Mouse (Mus musculus): ENCODE results near the gene Lce1h. TPM values are rescaled to one million over a fixed set of nuclear protein-coding genes. Genes with fewer than 3 reads are reported as not detected.

Gene Lce1h
- total RNA-seq (2021), result not detected

DNA sequence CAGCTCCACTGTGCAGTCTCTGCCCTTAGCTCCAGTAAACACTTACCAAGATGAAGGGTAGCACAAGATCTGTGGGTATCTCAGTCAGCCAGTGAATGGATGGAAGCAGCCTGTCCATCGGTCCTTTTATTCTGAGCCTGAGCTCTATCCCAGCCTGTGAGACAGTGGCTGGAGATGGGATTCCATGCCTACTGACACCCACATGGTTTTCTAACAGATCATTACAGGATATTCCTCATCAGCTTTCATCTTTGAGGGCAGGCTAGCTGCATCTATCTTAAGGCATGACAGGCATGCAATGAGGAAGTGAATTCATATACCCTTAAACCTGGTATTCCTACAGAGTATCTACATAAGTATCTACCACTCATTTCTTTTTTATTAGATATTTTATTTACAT is at the start of gene Lce1h:
Gene Lce1h, minus strand, starts transcription at position 101 of the 400 bp plus-strand sequence.
- no peak for DNase-seq
- intact Hi-C loops (cut with DNase I), result no loop called here

DNA sequence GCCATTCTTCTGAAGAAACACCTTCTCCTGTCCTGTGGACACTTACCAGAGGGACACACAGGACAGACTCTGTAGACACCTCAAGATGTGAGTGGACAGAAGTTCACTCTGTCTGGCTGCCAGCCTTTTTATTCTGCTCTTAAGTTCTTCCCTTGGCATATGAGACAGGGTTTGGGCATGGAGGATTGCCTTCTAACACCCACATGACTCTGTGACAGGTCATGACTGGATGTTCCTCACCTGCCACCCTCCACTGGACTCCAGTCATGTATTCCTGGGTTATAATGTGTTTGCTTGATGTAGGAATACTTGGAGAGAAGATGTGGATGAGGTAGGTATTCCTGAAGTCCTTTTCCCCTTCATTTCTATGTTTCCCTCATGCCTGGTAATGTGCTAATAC is 42.9 kb upstream of the Lce1h start, which contains the start of gene Lce1k:
Gene Lce1k, minus strand, starts transcription at position 101 of the 400 bp plus-strand sequence.
- intact Hi-C loops (cut with DNase I), result no loop called here
- no peak for DNase-seq

DNA sequence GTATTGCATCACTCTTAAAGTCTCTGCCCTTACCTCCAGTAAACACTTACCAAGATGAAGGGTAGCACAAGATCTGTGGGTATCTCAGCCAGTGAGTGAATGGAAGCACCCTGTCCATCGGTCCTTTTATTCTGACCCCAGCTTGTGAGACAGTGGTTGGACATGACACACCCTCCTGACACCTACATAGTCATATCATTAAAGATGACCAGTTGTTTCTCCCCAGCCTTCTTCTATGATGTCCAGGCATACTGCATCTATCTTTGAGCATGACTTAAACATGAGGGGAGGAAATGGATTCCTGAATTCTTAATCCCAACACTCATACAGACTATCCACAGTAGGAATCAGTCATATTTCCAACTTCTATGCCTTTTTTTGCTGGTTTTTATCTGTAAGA is 25.5 kb upstream of the Lce1h start, which contains the start of gene Lce1j:
Gene Lce1j, minus strand, starts transcription at position 101 of the 400 bp plus-strand sequence.
- intact Hi-C loops (cut with DNase I), result no loop called here
- DNase-seq, result no peak

DNA sequence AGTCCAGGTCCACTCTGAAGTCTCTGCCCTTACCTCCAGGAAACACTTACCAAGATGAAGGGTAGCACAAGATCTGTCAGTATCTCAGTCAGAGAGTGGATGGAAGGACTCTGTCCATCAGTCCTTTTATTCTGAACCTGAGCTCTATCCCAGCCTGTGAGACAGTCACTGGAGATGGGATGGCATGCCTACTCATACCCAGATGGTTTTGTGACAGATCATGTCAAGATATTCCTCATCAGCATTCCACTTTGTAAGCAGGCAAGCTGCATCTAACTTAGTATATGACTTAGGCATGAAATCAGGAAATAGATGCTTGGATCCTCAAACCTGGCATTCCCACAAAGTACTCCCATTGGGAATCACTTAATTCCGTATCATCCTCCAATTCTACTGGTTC is 13.9 kb upstream of the Lce1h start, which contains the start of gene Lce1i:
Gene Lce1i, minus strand, starts transcription at position 101 of the 400 bp plus-strand sequence.
- no peak for DNase-seq

DNA sequence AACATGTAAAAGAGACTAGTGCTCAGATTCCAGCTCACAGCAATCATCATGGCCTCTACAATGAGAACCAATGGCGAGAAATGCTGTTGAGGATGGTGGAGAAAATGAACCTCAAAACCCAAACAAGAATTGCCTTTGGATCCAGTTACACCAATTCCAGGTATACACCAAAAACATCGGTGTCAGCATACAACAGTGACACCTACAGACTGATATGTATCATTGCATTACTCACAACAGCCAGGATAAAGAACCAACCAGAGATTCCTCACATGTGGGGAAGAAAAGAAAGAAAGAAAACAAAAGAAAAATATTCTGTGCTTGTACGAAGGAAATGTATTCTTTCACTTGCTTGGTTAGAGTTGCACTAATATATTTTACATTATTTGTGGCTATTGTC is 6.7 kb upstream of the Lce1h start:
- intact Hi-C loops (cut with DNase I), result no loop called here
- DNase-seq, result no peak

More for the DNA sequence above, 13.9 kb upstream of the Lce1h start, which contains the start of gene Lce1i:
- intact Hi-C loops (cut with DNase I), result no loop called here

DNA sequence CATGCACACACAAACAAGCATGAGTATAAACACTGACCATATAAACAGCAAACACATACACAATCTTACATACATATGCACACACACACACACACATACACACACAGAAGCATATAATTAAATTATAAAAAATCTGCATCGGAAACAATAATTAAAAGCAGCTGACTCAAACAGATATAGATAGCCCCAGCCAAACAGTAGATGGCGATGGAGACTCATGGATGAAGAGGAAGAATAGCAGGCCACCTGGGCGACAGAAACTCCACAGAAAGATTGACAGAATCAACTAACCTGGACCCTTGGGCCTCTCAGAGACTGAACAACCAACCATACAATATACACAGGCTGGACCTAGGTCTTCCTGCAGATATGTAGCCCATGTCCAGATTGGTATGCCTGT is 11.7 kb downstream of the Lce1h start:
- intact Hi-C loops (cut with DNase I), result no loop called here
- no peak for DNase-seq

DNA sequence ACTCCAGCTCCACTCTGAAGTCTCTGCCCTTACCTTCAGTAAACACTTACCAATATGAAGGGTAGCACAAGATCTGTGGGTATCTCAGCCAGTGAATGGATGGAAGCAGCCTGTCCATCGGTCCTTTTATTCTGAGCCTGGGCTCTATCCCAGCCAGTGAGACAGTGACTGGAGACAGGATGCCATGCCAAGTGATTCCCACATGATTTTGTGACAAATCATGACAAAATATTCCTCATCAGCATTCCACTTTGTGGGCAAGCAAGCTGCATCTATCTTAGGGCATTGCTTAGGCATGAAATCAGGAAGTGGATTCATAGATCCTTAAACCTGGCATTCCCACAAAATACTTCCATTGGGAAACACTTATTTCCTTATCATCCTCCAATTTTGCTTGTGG is 12.6 kb downstream of the Lce1h start, which contains the start of gene Lce1g:
Gene Lce1g, minus strand, starts transcription at position 101 of the 400 bp plus-strand sequence.
- DNase-seq, result no peak
- intact Hi-C loops (cut with DNase I), result no loop called here

DNA sequence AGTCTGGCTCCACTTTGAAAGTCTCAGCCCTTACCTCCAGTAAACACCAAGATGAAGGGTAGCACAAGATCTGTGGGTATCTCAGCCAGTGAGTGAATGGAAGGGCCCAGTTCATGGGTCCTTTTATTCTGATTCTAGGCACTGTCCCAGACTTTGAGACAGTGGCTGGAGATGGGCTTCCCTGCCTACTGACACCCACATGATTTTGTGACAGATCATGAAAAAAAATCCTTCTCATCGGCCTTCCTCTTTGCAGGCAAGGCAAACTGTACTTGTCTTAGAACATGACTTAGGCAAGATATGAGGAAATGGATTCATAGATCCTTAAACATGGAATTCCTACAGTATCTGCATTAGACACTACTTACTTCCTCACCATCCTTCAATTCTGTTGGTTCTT is 25.9 kb downstream of the Lce1h start, which contains the start of gene Gm38119:
Gene Gm38119, minus strand, starts transcription at position 101 of the 400 bp plus-strand sequence.
- intact Hi-C loops (cut with DNase I), result no loop called here
- no peak for DNase-seq

DNA sequence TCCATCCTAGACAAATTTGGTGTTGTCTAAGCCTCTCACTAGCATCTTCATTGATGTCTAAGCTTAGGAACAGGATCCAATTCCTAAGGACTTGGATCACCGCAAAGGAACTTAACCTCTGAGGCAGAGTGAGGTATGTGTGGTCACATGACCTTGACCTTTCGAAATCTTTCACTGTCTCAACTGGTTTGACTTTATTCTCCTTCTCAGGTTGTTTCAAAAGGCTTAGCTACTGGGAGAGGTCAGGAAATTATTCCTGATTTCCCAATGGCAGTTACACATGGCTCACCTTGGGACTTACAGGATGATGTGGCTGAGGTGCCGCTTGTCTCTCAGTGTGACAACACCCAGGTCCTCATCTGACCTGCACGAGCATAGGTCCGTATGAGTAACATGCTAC is 42.2 kb downstream of the Lce1h start:
- no peak for DNase-seq
- intact Hi-C loops (cut with DNase I), result no loop called here

DNA sequence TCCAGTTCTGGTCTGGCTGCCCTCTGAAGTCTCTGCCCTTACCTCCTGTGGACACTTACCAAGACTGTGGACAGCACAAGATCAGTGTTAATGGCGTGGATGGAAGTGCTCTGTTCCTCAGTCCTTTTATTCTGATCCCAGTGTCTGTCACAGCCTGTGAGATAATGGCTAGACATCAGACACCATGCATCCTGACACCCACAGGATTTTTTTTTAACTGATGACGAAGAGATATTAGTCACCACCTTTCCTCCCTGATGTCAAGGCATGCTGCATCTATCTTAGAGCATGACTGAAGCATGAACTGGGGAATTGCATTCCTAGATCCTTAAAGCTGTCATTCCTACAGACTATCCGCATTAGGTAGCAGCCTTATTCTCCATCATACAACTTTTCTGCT is 44.6 kb downstream of the Lce1h start, which contains the start of gene Lce1f:
Gene Lce1f, minus strand, starts transcription at position 101 of the 400 bp plus-strand sequence.
- intact Hi-C loops (cut with DNase I), result no loop called here
- DNase-seq, result no peak

DNA sequence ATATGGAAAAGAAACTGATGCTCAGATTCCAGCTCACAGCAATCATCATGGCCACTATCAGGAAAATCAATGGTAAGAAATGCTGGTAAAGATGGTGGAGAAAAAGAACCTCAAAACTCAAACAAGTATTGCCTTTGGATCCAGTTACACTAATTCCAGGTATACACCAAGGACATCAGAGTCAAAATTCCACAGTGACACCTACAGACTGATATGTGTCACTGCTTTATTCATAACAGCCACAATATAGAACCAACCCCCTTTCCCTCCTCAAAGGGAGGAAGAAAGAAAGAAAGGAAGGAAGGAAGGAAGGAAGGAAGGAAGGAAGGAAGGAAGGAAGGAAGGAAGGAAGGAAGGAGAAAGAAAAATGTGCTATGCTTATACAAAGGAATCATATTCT is 49.7 kb downstream of the Lce1h start:
- intact Hi-C loops (cut with DNase I), result no loop called here
- no peak for DNase-seq

Other genes with a start within 250 kb of the Lce1h start
- gene 2310046K23Rik, start 230.6 kb downstream of the Lce1h start, total RNA-seq (2021), result not detected
- gene Ivl, start 191.3 kb downstream of the Lce1h start, total RNA-seq (2021), result not detected
- not detected for gene Smcp, start 176.1 kb downstream of the Lce1h start, total RNA-seq (2021)
- not detected for gene 2210017I01Rik, start 157.6 kb downstream of the Lce1h start, total RNA-seq (2021)
- not detected for gene Lce6a, start 143.4 kb downstream of the Lce1h start, total RNA-seq (2021)
- not detected for gene Lce1a1, start 116.8 kb downstream of the Lce1h start, total RNA-seq (2021)
- gene Lce1b, start 108.1 kb downstream of the Lce1h start, total RNA-seq (2021), result not detected
- gene Lce1a2, start 94.8 kb downstream of the Lce1h start, total RNA-seq (2021), result not detected
- gene Lce1c, start 85.8 kb downstream of the Lce1h start, total RNA-seq (2021), result not detected
- gene Lce1d, start 77.9 kb downstream of the Lce1h start, total RNA-seq (2021), result not detected
- not detected for gene Lce1e, start 56.0 kb downstream of the Lce1h start, total RNA-seq (2021)
- not detected for gene Lce1f, start 44.7 kb downstream of the Lce1h start, total RNA-seq (2021)
- gene Gm38119, start 26.0 kb downstream of the Lce1h start, total RNA-seq (2021), result not detected
- gene Lce1g, start 12.7 kb downstream of the Lce1h start, total RNA-seq (2021), result not detected
- not detected for gene Lce1i, start 13.8 kb upstream of the Lce1h start, total RNA-seq (2021)
- not detected for gene Lce1j, start 25.4 kb upstream of the Lce1h start, total RNA-seq (2021)
- not detected for gene Lce1k, start 42.8 kb upstream of the Lce1h start, total RNA-seq (2021)
- gene Kprp, start 62.2 kb upstream of the Lce1h start, total RNA-seq (2021), result not detected
- gene Lce1l, start 86.2 kb upstream of the Lce1h start, total RNA-seq (2021), result not detected
- not detected for gene 2310050C09Rik, start 105.2 kb upstream of the Lce1h start, total RNA-seq (2021)
- gene Lce3a, start 161.2 kb upstream of the Lce1h start, total RNA-seq (2021), result not detected
- not detected for gene Lce3b, start 167.9 kb upstream of the Lce1h start, total RNA-seq (2021)
- not detected for gene Lce3c, start 179.4 kb upstream of the Lce1h start, total RNA-seq (2021)
- gene Lce3d, start 192.3 kb upstream of the Lce1h start, total RNA-seq (2021), result not detected
- not detected for gene Lce3e, start 202.0 kb upstream of the Lce1h start, total RNA-seq (2021)
- gene Lce3f, start 227.2 kb upstream of the Lce1h start, total RNA-seq (2021), result not detected

All from left cerebral cortex, postnatal 4 days (tissue).